Mouse (Mus musculus) thymus, adult 2 months (tissue): ENCODE data around the gene Egfl8. TPM values are rescaled to one million over a fixed set of nuclear protein-coding genes. Genes with fewer than 3 reads are reported as not detected.

Experiments
- DNase-seq: peaks from one replicate; pipeline ENCODE4 v3.0.0; 2021
- H3K27ac ChIP-seq: fragments of 200-500 bp; 2 replicates; pipeline ENCODE4 v1.5.1; 2012; ENCODE audit warnings: low read length, control low read depth; ENCODE audit not compliant: control insufficient read depth, insufficient read depth
- H3K27me3 ChIP-seq: fragments of 200-500 bp; 2 replicates; pipeline ENCODE4 v1.6.1; 2012; ENCODE audit warnings: mild to moderate bottlenecking, low read length, moderate library complexity, mixed read lengths; ENCODE audit not compliant: control insufficient read depth, insufficient read depth
- H3K36me3 ChIP-seq: fragments of 200-500 bp; 2 replicates; pipeline ENCODE4 v1.6.1; 2012; ENCODE audit warnings: mild to moderate bottlenecking, low read length, moderate library complexity; ENCODE audit not compliant: control insufficient read depth, insufficient read depth
- H3K4me1 ChIP-seq: fragments of 200-500 bp; replicated peaks from 2 replicates; pipeline ENCODE4 v1.6.1; 2012; ENCODE audit warnings: low read length; ENCODE audit not compliant: control insufficient read depth, insufficient read depth
- H3K4me3 ChIP-seq: fragments of 200-500 bp; 2 replicates; pipeline ENCODE4 v1.5.1; 2012; ENCODE audit warnings: mild to moderate bottlenecking, low read length, control low read depth, moderate library complexity; ENCODE audit not compliant: control insufficient read depth, insufficient read depth
- CTCF ChIP-seq: fragments of 200-500 bp; IDR thresholded peaks from 2 replicates; pipeline ENCODE4 v1.5.1; 2012; ENCODE audit warnings: mild to moderate bottlenecking, control low read depth, low read length, moderate library complexity, borderline replicate concordance; ENCODE audit not compliant: control insufficient read depth, poor library complexity, insufficient read depth; ENCODE audit errors: extremely low read depth
- POLR2A ChIP-seq: fragments of 200-500 bp; IDR thresholded peaks from 2 replicates; pipeline ENCODE4 v1.6.1; 2012; ENCODE audit warnings: mild to moderate bottlenecking, low read length, control low read depth, moderate library complexity; ENCODE audit not compliant: control insufficient read depth, poor library complexity, insufficient read depth; ENCODE audit errors: extremely low read depth
- WGBS: fragments of 180-500 bp; shearing (Covaris S2); methylation state at CpG from one replicate; pipeline ENCODE4 v1.1.7; 2018; 5-methylcytosine and 5-hydroxymethylcytosine counted together
- polyA plus RNA-seq: library from polyadenylated mRNA; depleted of rRNA; stranded (reverse); fragments of >200 nt; gene quantifications from 2 replicates; pipeline ENCODE4 v1.2.3, GENCODE M21; 2012

The Egfl8 gene
- polyA plus RNA-seq, 1 experiment, result 16.0 TPM

- Histone ChIP-seq H3K27me3 (no peaks in the 10 kb centered on the region), H3K36me3 (no peaks in the 10 kb centered on the region), H3K4me1 (peaks cover 7% of the 10 kb centered on the region), H3K4me3 (no peak overlapping the region), H3K27ac (no peak overlapping the region)
- WGBS, result 97% methylated on average over 10 of the region's 10 CpGs
- no peak for DNase-seq
- no peak for TF ChIP-seq POLR2A
- no peak for TF ChIP-seq CTCF
These were observed 36.8 kb upstream of the Egfl8 start for GRCm38 (mm10) chr17:34652546-34652945.

- TF ChIP-seq CTCF (peak; percentile 76; the same call in 1 of the 2 replicates), POLR2A (no peak)
- Histone ChIP-seq H3K4me3 (no peak overlapping the region), H3K27ac (no peak overlapping the region), H3K27me3 (no peaks in the 10 kb centered on the region), H3K4me1 (peaks cover 8% of the 10 kb centered on the region), H3K36me3 (no peaks in the 10 kb centered on the region)
- WGBS, result 68% methylated on average over 19 of the region's 19 CpGs
- DNase-seq, result peak; percentile 61
These were observed 35.9 kb upstream of the Egfl8 start for GRCm38 (mm10) chr17:34651507-34652221.

- TF ChIP-seq CTCF (no peak), POLR2A (no peak)
- Histone ChIP-seq H3K36me3 (no peaks in the 10 kb centered on the region), H3K27ac (no peak overlapping the region), H3K27me3 (no peaks in the 10 kb centered on the region), H3K4me3 (no peak overlapping the region), H3K4me1 (peaks cover 17% of the 10 kb centered on the region)
- WGBS, result 96% methylated on average over 14 of the region's 14 CpGs
- DNase-seq, result no peak
These were observed 35.0 kb upstream of the Egfl8 start for GRCm38 (mm10) chr17:34650781-34651180.

GRCm38 (mm10) chr17:34649106-34649864, 33.5 kb upstream of the Egfl8 start:
- no peak overlapping the region for H3K4me3 ChIP-seq
- no peak for DNase-seq
- no peaks in the 10 kb centered on the region for H3K36me3 ChIP-seq
- TF ChIP-seq CTCF, result no peak
- TF ChIP-seq POLR2A, result no peak
- no peaks in the 10 kb centered on the region for H3K27me3 ChIP-seq
- WGBS, result 87% methylated on average over 18 of the region's 18 CpGs
- no peak overlapping the region for H3K27ac ChIP-seq
- H3K4me1 ChIP-seq, result peaks cover 21% of the 10 kb centered on the region

GRCm38 (mm10) chr17:34648141-34648890, 32.5 kb upstream of the Egfl8 start:
- 92% methylated on average over 16 of the region's 16 CpGs for WGBS
- no peaks in the 10 kb centered on the region for H3K27me3 ChIP-seq
- H3K4me3 ChIP-seq, result no peak overlapping the region
- DNase-seq, result no peak
- TF ChIP-seq CTCF (no peak), POLR2A (no peak)
- H3K36me3 ChIP-seq, result no peaks in the 10 kb centered on the region
- H3K27ac ChIP-seq, result no peak overlapping the region
- H3K4me1 ChIP-seq, result peaks cover 21% of the 10 kb centered on the region

GRCm38 (mm10) chr17:34646906-34647787, 31.4 kb upstream of the Egfl8 start, which contains the start of gene Atf6b:
TSS of gene Atf6b (plus strand) at chr17:34647146.
- H3K4me3 ChIP-seq, result peak within 1 kb of the TSS; percentile 81
- H3K27ac ChIP-seq, result no peak within 1 kb of the TSS
- H3K36me3 ChIP-seq, result no peaks in the 10 kb centered on the region
- no peak for TF ChIP-seq CTCF
- TF ChIP-seq POLR2A, result peak; percentile 64; the same call in 1 of the 2 replicates
- peaks cover 21% of the 10 kb centered on the region for H3K4me1 ChIP-seq
- peak; percentile 91 for DNase-seq
- WGBS, result under 1% methylated on average over 66 of the region's 66 CpGs
- no peaks in the 10 kb centered on the region for H3K27me3 ChIP-seq
